Mouse (Mus musculus): ENCODE measurements around the gene Zgrf1.

DNA sequence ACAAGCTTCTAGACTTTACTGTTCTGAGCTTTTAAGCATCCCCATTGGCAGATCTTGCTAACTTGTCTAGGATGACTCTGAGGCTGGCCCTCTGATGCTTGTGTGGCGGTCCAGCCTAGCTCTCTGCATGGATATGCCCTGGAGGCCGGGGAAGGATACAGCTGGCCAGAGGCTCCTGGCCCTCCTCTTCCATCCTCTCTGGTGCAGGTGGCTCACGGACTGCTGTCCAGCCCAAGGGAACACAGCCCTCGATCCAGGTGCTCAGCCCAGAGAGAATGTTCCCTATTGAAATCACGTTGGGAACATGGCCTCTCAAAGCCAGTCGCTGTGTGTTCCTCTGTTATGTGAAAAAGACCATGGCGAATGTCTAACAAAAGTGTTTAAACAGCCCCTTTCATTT, 107.4 kb downstream of the Zgrf1 start:
- no peak for TF ChIP-seq CTCF (IDR thresholded peaks at IDR 0.05; ENCODE audit: low read depth)
- TF ChIP-seq EP300 (IDR thresholded peaks at IDR 0.05; ENCODE audit: low read depth): no peak
